Mouse (Mus musculus): Measurements from ENCODE around the gene Scn5a. TPM values are rescaled to one million over a fixed set of nuclear protein-coding genes. Genes with fewer than 3 reads are reported as not detected.

Scn5a gene
- polyA plus RNA-seq (2012; rRNA removed; ENCODE audit: low replicate concordance), result 2.9 and 3.8 TPM in 2 replicates

DNA sequence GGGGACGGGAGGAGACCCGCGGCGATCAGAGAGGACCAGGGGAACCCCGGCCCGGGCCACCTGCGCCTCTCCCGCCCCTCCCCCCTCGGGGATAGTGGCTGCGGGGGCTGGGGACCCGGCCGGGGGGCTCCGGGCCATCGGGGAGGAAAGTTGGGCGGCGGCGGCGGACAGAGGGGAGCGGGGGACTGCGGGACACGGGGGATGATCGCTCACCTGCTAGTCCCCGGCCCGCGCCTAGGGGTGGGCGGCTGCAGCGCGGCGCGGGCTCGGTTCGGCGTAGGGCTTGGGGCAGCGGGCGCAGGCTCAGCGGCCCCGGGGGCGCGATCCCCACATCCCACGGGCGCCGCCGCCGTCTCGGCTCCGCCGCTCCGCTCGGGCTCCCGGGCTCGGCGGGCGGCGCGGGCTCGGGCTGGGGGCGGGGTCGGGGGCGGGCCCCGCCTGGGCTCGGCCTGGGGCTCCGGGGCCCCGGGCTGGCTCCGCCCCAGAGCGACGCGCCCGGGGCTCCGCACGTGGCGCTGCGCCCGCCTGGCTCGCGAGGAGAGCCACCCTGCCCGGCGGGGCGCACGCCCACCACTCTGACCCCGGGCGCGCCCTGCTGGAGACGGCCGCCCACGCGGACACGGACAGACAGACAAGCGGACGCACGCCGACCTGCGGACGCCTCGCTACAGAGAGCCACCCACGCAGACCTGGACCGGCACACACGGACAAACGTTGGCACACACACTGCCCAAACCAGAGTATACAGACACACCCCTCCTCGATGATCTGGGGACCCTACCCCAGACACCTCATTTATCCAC lies at the start of gene Scn5a:
Gene Scn5a (minus strand): TSS at position 381 of the 803 bp plus-strand sequence.

DNA sequence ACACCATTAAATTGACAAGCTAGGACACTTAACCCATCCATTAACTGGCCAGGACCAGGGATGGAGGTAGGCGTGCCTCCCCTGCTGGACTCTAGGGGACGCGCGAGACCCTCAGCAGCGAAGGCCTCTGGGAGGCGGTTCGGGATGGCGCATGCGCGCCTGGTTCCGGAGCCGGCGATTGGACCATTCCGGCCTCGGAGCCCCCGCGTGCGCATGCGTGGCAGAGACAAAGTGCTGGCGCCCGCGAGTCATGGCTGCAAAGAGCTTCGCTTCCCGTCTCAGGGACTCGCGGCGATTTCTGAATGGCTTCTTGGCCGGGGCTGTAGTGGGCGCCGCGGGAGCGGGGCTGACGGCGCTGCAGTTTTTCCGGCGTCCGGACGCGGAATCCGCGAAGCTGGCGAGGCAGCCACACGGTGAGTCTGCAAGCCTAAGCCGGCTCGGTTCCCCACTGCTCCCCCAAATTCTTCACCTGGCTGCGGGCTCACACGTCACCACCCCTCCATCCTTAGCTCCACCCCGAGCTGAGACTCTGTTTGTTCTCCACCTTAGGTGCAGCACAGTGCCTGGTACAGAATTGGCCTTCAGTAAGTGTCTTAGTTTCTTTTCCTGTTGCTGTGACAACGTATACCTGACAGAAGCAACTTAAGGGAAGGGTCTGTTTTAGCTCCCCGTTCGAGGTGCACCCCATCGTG lies 133.9 kb downstream of the Scn5a start, which contains the start of gene Exog:
Gene Exog (plus strand): TSS at position 206 of the 692 bp plus-strand sequence.

Other genes with a start within 250 kb of the Scn5a start
- gene Acaa1a, start 239.3 kb downstream of the Scn5a start, polyA plus RNA-seq (2012; rRNA removed; ENCODE audit: low replicate concordance), result 183 and 415 TPM in 2 replicates
- gene Myd88, start 237.6 kb downstream of the Scn5a start, polyA plus RNA-seq (2012; rRNA removed; ENCODE audit: low replicate concordance), result 31.1 and 32.8 TPM in 2 replicates
- gene Xylb, start 221.6 kb downstream of the Scn5a start, polyA plus RNA-seq (2012; rRNA removed; ENCODE audit: low replicate concordance), result 1.5 and 2.2 TPM in 2 replicates
- 0.37 and 0.47 TPM in 2 replicates for gene Slc22a14, start 213.5 kb downstream of the Scn5a start, polyA plus RNA-seq (2012; rRNA removed; ENCODE audit: low replicate concordance)
- gene Acvr2b, start 176.9 kb downstream of the Scn5a start, polyA plus RNA-seq (2012; rRNA removed; ENCODE audit: low replicate concordance), result 4.4 and 5.0 TPM in 2 replicates
- 2.3 and 4.7 TPM in 2 replicates for gene Exog, start 134.1 kb downstream of the Scn5a start, polyA plus RNA-seq (2012; rRNA removed; ENCODE audit: low replicate concordance)
- not detected in 2 replicates for gene Scn10a, start 140.3 kb upstream of the Scn5a start, polyA plus RNA-seq (2012; rRNA removed; ENCODE audit: low replicate concordance)
- 0.04 TPM in 1 of 2 replicates, not detected in the other for gene Scn11a, start 246.4 kb upstream of the Scn5a start, polyA plus RNA-seq (2012; rRNA removed; ENCODE audit: low replicate concordance)

Data from mammary gland, adult 2 months (tissue).